Mouse (Mus musculus): ENCODE measurements around the gene Sphk1. TPM values are rescaled to one million over a fixed set of nuclear protein-coding genes. Genes with fewer than 3 reads are reported as not detected.

The Sphk1 gene
- total RNA-seq, 1 experiment from 2014 or later = 19.6 TPM

Other genes starting within 250 kb of the Sphk1 start
- gene Galr2, start 250.0 kb upstream of the Sphk1 start, total RNA-seq (2017) = 0.31 TPM in 1 of 2 replicates, not detected in the other
- 20.4 and 25.8 TPM in 2 replicates for gene Exoc7, start 223.7 kb upstream of the Sphk1 start, total RNA-seq (2017)
- gene Foxj1, start 195.5 kb upstream of the Sphk1 start, total RNA-seq (2017) = 0.38 TPM in 1 of 2 replicates, not detected in the other
- gene Rnf157, start 117.9 kb upstream of the Sphk1 start, total RNA-seq (2017) = 9.2 and 19.4 TPM in 2 replicates
- 51.5 and 101 TPM in 2 replicates for gene Ubald2, start 96.8 kb upstream of the Sphk1 start, total RNA-seq (2017)
- not detected in 2 replicates for gene Qrich2, start 64.7 kb upstream of the Sphk1 start, total RNA-seq (2017)
- 29.8 and 51.3 TPM in 2 replicates for gene Prpsap1, start 36.7 kb upstream of the Sphk1 start, total RNA-seq (2017)
- gene Ube2o, start 50.5 kb downstream of the Sphk1 start, total RNA-seq (2017) = 8.4 and 8.9 TPM in 2 replicates
- not detected in 2 replicates for gene Aanat, start 55.5 kb downstream of the Sphk1 start, total RNA-seq (2017)
- 3.5 and 5.6 TPM in 2 replicates for gene Rhbdf2, start 96.1 kb downstream of the Sphk1 start, total RNA-seq (2017)
- gene Prcd, start 122.6 kb downstream of the Sphk1 start, total RNA-seq (2017) = 1.6 TPM in 1 of 2 replicates, not detected in the other
- not detected in 2 replicates for gene Cygb, start 123.4 kb downstream of the Sphk1 start, total RNA-seq (2017)
- gene St6galnac1, start 244.6 kb downstream of the Sphk1 start, total RNA-seq (2017) = not detected in 2 replicates

Measured in hematopoietic stem cell, adult 5-6 weeks (primary cell).